Mouse (Mus musculus) brown adipose tissue, adult 24 weeks (tissue): ENCODE measurements around the gene Ppfibp1. TPM values are rescaled to one million over a fixed set of nuclear protein-coding genes. Genes with fewer than 3 reads are reported as not detected.

Experiments used
- H3K27ac ChIP-seq: fragments of 200-500 bp; replicated peaks from 2 replicates; pipeline ENCODE4 v1.5.1; 2012; ENCODE audit warnings: low read depth, mild to moderate bottlenecking, low read length
- H3K4me1 ChIP-seq: fragments of 200-500 bp; 2 replicates; pipeline ENCODE4 v1.6.1; 2012; ENCODE audit warnings: low read length, mixed read lengths; ENCODE audit not compliant: control insufficient read depth, insufficient read depth, insufficient read length
- H3K4me3 ChIP-seq: fragments of 200-500 bp; 2 replicates; pipeline ENCODE4 v1.5.1; 2012; ENCODE audit warnings: low read depth, mild to moderate bottlenecking, low read length, moderate library complexity; ENCODE audit not compliant: insufficient read depth
- polyA plus RNA-seq: library from polyadenylated mRNA; stranded (reverse); fragments of >200 nt; gene quantifications from 2 replicates; pipeline ENCODE4 v1.2.4, GENCODE M21; 2012; ENCODE audit not compliant: missing spikeins, insufficient read depth, insufficient read length

Ppfibp1 gene
- polyA plus RNA-seq, 1 experiment: 25.4 TPM

- no peak overlapping the region for H3K4me3 ChIP-seq
- H3K27ac ChIP-seq: no peak overlapping the region
- H3K4me1 ChIP-seq: no peaks in the 10 kb centered on the region
Measured at GRCm38 (mm10) chr6:146874415-146874814, 13.9 kb upstream of the Ppfibp1 start.

- H3K4me3 ChIP-seq: no peak overlapping the region
- H3K27ac ChIP-seq: no peak overlapping the region
- no peaks in the 10 kb centered on the region for H3K4me1 ChIP-seq
Measured at GRCm38 (mm10) chr6:146876820-146877219, 11.5 kb upstream of the Ppfibp1 start.

- H3K27ac ChIP-seq: no peak overlapping the region
- no peaks in the 10 kb centered on the region for H3K4me1 ChIP-seq
- H3K4me3 ChIP-seq: no peak overlapping the region
Measured at GRCm38 (mm10) chr6:146877425-146878045, 10.8 kb upstream of the Ppfibp1 start.

- Histone ChIP-seq H3K4me1 (no peaks in the 10 kb centered on the region), H3K4me3 (no peak overlapping the region), H3K27ac (no peak overlapping the region)
Measured at GRCm38 (mm10) chr6:146878926-146879325, 9.4 kb upstream of the Ppfibp1 start.

GRCm38 (mm10) chr6:146879856-146880255 is 8.4 kb upstream of the Ppfibp1 start:
- H3K4me1 ChIP-seq: peaks cover under 1% of the 10 kb centered on the region; the same call in 1 of the 2 replicates
- H3K4me3 ChIP-seq: no peak overlapping the region
- H3K27ac ChIP-seq: no peak overlapping the region

- peaks cover 2% of the 10 kb centered on the region; the same call in 1 of the 2 replicates for H3K4me1 ChIP-seq
- no peak overlapping the region for H3K27ac ChIP-seq
- no peak overlapping the region for H3K4me3 ChIP-seq
Measured at GRCm38 (mm10) chr6:146880296-146880695, 8.0 kb upstream of the Ppfibp1 start.

GRCm38 (mm10) chr6:146881896-146882770 is 6.2 kb upstream of the Ppfibp1 start:
- Histone ChIP-seq H3K4me3 (no peak overlapping the region), H3K27ac (no peak overlapping the region), H3K4me1 (peaks cover 2% of the 10 kb centered on the region; the same call in 1 of the 2 replicates)

- no peak overlapping the region for H3K27ac ChIP-seq
- peaks cover 2% of the 10 kb centered on the region; the same call in 1 of the 2 replicates for H3K4me1 ChIP-seq
- no peak overlapping the region for H3K4me3 ChIP-seq
Measured at GRCm38 (mm10) chr6:146883426-146883825, 4.9 kb upstream of the Ppfibp1 start.

GRCm38 (mm10) chr6:146884171-146884570 is 4.1 kb upstream of the Ppfibp1 start:
- Histone ChIP-seq H3K4me1 (peaks cover 5% of the 10 kb centered on the region), H3K4me3 (no peak overlapping the region), H3K27ac (no peak overlapping the region)

- H3K4me1 ChIP-seq: peaks cover 10% of the 10 kb centered on the region
- no peak overlapping the region for H3K27ac ChIP-seq
- H3K4me3 ChIP-seq: no peak overlapping the region
Measured at GRCm38 (mm10) chr6:146884851-146885250, 3.4 kb upstream of the Ppfibp1 start.

GRCm38 (mm10) chr6:146888660-146889490 is 588 bp downstream of the Ppfibp1 start:
- peak overlapping the region; percentile 92 for H3K4me3 ChIP-seq
- peaks cover 16% of the 10 kb centered on the region for H3K4me1 ChIP-seq
- peak overlapping the region; percentile 91 for H3K27ac ChIP-seq

GRCm38 (mm10) chr6:146890215-146890614 is 1.9 kb downstream of the Ppfibp1 start:
- Histone ChIP-seq H3K4me1 (peaks cover 14% of the 10 kb centered on the region), H3K27ac (peak overlapping the region; percentile 54)

GRCm38 (mm10) chr6:146890633-146891032 is 2.3 kb downstream of the Ppfibp1 start:
- Histone ChIP-seq H3K4me3 (peak overlapping the region; percentile 7), H3K4me1 (peaks cover 14% of the 10 kb centered on the region), H3K27ac (peak overlapping the region; percentile 54)

More at GRCm38 (mm10) chr6:146890215-146890614, 1.9 kb downstream of the Ppfibp1 start:
- H3K4me3 ChIP-seq: peak overlapping the region; percentile 7; the same call in 1 of the 2 replicates

- H3K4me3 ChIP-seq: no peak overlapping the region
- H3K4me1 ChIP-seq: peaks cover 21% of the 10 kb centered on the region
- H3K27ac ChIP-seq: no peak overlapping the region
Measured at GRCm38 (mm10) chr6:146893890-146894289, 5.6 kb downstream of the Ppfibp1 start.

GRCm38 (mm10) chr6:146898709-146899108 is 10.4 kb downstream of the Ppfibp1 start:
- Histone ChIP-seq H3K4me3 (no peak overlapping the region), H3K4me1 (peaks cover 34% of the 10 kb centered on the region), H3K27ac (no peak overlapping the region)
